Mouse (Mus musculus): ENCODE data around the gene Wfdc11. TPM values are rescaled to one million over a fixed set of nuclear protein-coding genes. Genes with fewer than 3 reads are reported as not detected.
"Not testable (repeated sequence)": the region's sequence is repeated elsewhere in the genome, so short reads cannot be mapped to it uniquely, and the experiment has no call there.

Wfdc11 gene
- not detected in 2 replicates for polyA plus RNA-seq (2015; fragmentation: Nextera tagmentation; extraction: Ambion mirVana)

GRCm38 (mm10) chr2:164673987-164674386 lies at the start of gene Wfdc11:
Gene Wfdc11 (minus strand): TSS chr2:164674087.
- Histone ChIP-seq H3K9ac (no peak within 1 kb of the TSS), H3K9me3 (no peaks in the 10 kb centered on the region), H3K4me1 (peaks cover 5% of the 10 kb centered on the region), H3K4me2 (no peak within 1 kb of the TSS), H3K4me3 (no peak within 1 kb of the TSS), H3K27me3 (no peaks in the 10 kb centered on the region), H3K27ac (no peak within 1 kb of the TSS), H3K36me3 (no peaks in the 10 kb centered on the region)
- ATAC-seq (ENCODE audit: insufficient number of reproducible peaks, low FRiP score, low TSS enrichment, low read depth): no peak
- 64% methylated on average over 7 of the region's 7 CpGs for WGBS

GRCm38 (mm10) chr2:164723276-164723675 lies 49.4 kb upstream of the Wfdc11 start:
- ATAC-seq (ENCODE audit: insufficient number of reproducible peaks, low FRiP score, low TSS enrichment, low read depth): 0 out of 2 replicates have a peak, but pooled peaks have one; percentile 30
- H3K9ac ChIP-seq: no peak overlapping the region
- WGBS: 70% methylated on average over 4 of the region's 4 CpGs
- no peak overlapping the region for H3K4me3 ChIP-seq
- no peak overlapping the region for H3K4me2 ChIP-seq
- no peaks in the 10 kb centered on the region for H3K27me3 ChIP-seq
- no peak overlapping the region for H3K27ac ChIP-seq
- no peaks in the 10 kb centered on the region for H3K4me1 ChIP-seq
- H3K36me3 ChIP-seq: no peaks in the 10 kb centered on the region
- H3K9me3 ChIP-seq: no peaks in the 10 kb centered on the region

DNA sequence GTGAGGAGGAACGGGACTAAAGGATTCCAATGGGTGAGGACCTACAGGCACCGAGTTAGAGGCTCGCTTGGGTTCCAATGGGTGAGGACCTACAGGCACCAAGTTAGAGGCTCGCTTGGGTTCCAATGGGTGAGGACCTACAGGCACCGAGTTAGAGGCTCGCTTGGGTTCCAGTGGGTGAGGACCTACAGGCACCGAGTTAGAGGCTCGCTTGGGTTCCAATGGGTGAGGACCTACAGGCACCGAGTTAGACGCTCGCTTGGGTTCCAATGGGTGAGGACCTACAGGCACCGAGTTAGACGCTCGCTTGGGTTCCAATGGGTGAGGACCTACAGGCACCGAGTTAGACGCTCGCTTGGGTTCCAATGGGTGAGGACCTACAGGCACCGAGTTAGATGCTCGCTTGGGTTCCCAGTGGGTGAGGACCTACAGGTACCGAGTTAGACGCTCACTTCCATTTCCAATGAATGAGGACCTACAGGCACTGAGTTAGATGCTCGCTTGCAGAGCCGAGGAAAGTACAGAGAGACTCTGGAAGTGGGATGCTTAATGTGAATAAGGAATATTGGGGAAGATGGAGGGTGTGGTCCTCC lies 42.4 kb upstream of the Wfdc11 start:
- not testable (repeated sequence) for H3K27me3 ChIP-seq; H3K4me1 ChIP-seq; H3K9me3 ChIP-seq; H3K4me3 ChIP-seq; H3K36me3 ChIP-seq; H3K27ac ChIP-seq; H3K4me2 ChIP-seq; H3K9ac ChIP-seq; ATAC-seq (ENCODE audit: insufficient number of reproducible peaks, low FRiP score, low TSS enrichment, low read depth)
- 90% methylated on average over 23 of the region's 23 CpGs for WGBS

DNA sequence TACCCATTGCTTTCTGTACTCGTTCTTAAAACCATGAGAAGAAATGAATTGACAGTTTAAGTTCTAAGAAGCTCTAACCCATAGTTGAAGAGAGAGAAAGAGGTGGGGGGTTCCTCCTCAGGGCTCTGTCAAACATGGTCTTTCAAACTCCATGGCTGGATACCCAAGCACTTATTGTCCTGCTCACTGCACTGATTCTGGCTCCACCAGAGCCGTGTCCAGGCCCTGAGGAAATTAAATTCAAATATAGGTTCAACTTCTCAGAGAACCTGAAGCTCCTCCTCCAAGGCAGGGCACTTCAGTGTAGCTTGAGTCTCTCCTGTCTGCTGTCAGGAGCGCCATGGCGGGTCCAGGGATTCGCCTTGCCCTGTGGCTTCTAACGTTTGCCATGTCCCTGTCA lies 41.1 kb upstream of the Wfdc11 start, which contains the start of gene Spint5:
TSS of gene Spint5 (plus strand) at position 301 of the 400 bp plus-strand sequence.
- H3K36me3 ChIP-seq: no peaks in the 10 kb centered on the region
- H3K9me3 ChIP-seq: no peaks in the 10 kb centered on the region
- H3K4me3 ChIP-seq: no peak within 1 kb of the TSS
- H3K27ac ChIP-seq: no peak within 1 kb of the TSS
- 73% methylated on average over 6 of the region's 6 CpGs for WGBS
- no peak for ATAC-seq (ENCODE audit: insufficient number of reproducible peaks, low FRiP score, low TSS enrichment, low read depth)
- 0 out of 2 replicates have a peak, but pooled peaks cover 3% of the 10 kb centered on the region for H3K27me3 ChIP-seq
- no peaks in the 10 kb centered on the region for H3K4me1 ChIP-seq
- no peak within 1 kb of the TSS for H3K4me2 ChIP-seq
- no peak within 1 kb of the TSS for H3K9ac ChIP-seq

- Histone ChIP-seq H3K4me2 (no peak overlapping the region), H3K9ac (no peak overlapping the region), H3K36me3 (no peaks in the 10 kb centered on the region), H3K4me3 (no peak overlapping the region), H3K27ac (no peak overlapping the region), H3K9me3 (no peaks in the 10 kb centered on the region), H3K27me3 (no peaks in the 10 kb centered on the region), H3K4me1 (no peaks in the 10 kb centered on the region)
- 84% methylated on average over 14 of the region's 14 CpGs for WGBS
- ATAC-seq (ENCODE audit: insufficient number of reproducible peaks, low FRiP score, low TSS enrichment, low read depth): no peak
Observed at GRCm38 (mm10) chr2:164705991-164706390, 32.1 kb upstream of the Wfdc11 start.

GRCm38 (mm10) chr2:164705328-164705727 lies 31.4 kb upstream of the Wfdc11 start:
- 89% methylated on average over 6 of the region's 6 CpGs for WGBS
- H3K27ac ChIP-seq: no peak overlapping the region
- H3K36me3 ChIP-seq: no peaks in the 10 kb centered on the region
- no peaks in the 10 kb centered on the region for H3K9me3 ChIP-seq
- ATAC-seq (ENCODE audit: insufficient number of reproducible peaks, low FRiP score, low TSS enrichment, low read depth): no peak
- H3K9ac ChIP-seq: no peak overlapping the region
- H3K4me2 ChIP-seq: no peak overlapping the region
- no peaks in the 10 kb centered on the region for H3K27me3 ChIP-seq
- no peak overlapping the region for H3K4me3 ChIP-seq
- no peaks in the 10 kb centered on the region for H3K4me1 ChIP-seq

- H3K27ac ChIP-seq: no peak overlapping the region
- H3K36me3 ChIP-seq: no peaks in the 10 kb centered on the region
- WGBS: 81% methylated on average over 5 of the region's 5 CpGs
- no peak overlapping the region for H3K4me3 ChIP-seq
- H3K4me2 ChIP-seq: no peak overlapping the region
- no peak overlapping the region for H3K9ac ChIP-seq
- no peaks in the 10 kb centered on the region for H3K9me3 ChIP-seq
- no peaks in the 10 kb centered on the region for H3K4me1 ChIP-seq
- ATAC-seq (ENCODE audit: insufficient number of reproducible peaks, low FRiP score, low TSS enrichment, low read depth): no peak
- H3K27me3 ChIP-seq: no peaks in the 10 kb centered on the region
Observed at GRCm38 (mm10) chr2:164704235-164704634, 30.3 kb upstream of the Wfdc11 start.

DNA sequence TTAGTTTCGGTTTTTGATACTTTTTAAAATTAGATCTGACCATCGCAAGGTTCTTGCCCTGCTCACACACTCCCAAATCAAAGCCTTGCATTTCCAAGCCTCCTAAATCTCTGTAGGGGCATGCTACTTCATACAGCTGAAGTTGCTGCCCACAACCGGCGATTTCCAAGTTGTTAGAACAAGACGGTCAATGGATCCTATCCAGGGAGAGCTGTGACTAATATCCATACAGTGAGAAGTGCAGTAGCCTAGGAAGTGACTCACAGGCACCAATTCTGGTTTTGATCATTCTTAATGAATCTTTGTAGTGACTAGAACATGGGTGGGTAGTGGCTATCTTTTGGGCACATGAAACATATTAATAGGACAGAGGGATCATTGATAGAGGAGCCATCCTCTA lies 27.9 kb upstream of the Wfdc11 start:
- Histone ChIP-seq H3K4me3 (no peak overlapping the region), H3K9me3 (no peaks in the 10 kb centered on the region), H3K27me3 (no peaks in the 10 kb centered on the region), H3K4me1 (no peaks in the 10 kb centered on the region), H3K4me2 (no peak overlapping the region), H3K9ac (no peak overlapping the region), H3K36me3 (no peaks in the 10 kb centered on the region), H3K27ac (no peak overlapping the region)
- 84% methylated on average over 5 of the region's 5 CpGs for WGBS
- ATAC-seq (ENCODE audit: insufficient number of reproducible peaks, low FRiP score, low TSS enrichment, low read depth): no peak

DNA sequence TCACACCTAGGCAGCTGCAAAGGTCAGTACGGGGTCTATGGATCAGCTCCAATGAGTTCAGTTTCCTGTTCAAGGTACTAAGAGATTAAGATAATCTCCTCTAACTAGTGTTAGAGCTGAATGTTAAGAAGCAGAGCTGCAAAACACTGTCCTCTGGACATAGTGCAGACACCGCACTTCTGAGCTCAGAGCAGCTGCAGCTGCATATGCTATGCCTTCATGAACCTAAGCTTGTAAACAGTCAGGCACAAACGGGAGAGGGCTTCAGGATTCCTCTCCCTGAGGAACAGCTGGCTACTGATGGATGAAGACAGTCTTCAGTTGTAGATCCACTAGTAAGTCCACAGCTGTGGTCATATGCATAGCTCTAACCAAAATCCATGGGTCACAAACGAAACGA lies 27.1 kb upstream of the Wfdc11 start:
- Histone ChIP-seq H3K9me3 (no peaks in the 10 kb centered on the region), H3K27ac (no peak overlapping the region), H3K4me2 (no peak overlapping the region), H3K4me3 (no peak overlapping the region), H3K36me3 (no peaks in the 10 kb centered on the region), H3K4me1 (no peaks in the 10 kb centered on the region), H3K9ac (no peak overlapping the region), H3K27me3 (no peaks in the 10 kb centered on the region)
- 61% methylated on average over 5 of the region's 5 CpGs for WGBS
- ATAC-seq (ENCODE audit: insufficient number of reproducible peaks, low FRiP score, low TSS enrichment, low read depth): no peak

GRCm38 (mm10) chr2:164698201-164698600 lies 24.3 kb upstream of the Wfdc11 start, which contains the start of gene Spint4:
Gene Spint4 (plus strand): TSS chr2:164698501.
- H3K9ac ChIP-seq: no peak within 1 kb of the TSS
- no peaks in the 10 kb centered on the region for H3K4me1 ChIP-seq
- no peak within 1 kb of the TSS for H3K4me2 ChIP-seq
- H3K36me3 ChIP-seq: no peaks in the 10 kb centered on the region
- H3K4me3 ChIP-seq: no peak within 1 kb of the TSS
- no peaks in the 10 kb centered on the region for H3K27me3 ChIP-seq
- no peak within 1 kb of the TSS for H3K27ac ChIP-seq
- no peaks in the 10 kb centered on the region for H3K9me3 ChIP-seq
- ATAC-seq (ENCODE audit: insufficient number of reproducible peaks, low FRiP score, low TSS enrichment, low read depth): no peak
- WGBS: 78% methylated on average over 4 of the region's 4 CpGs

GRCm38 (mm10) chr2:164684807-164685206 lies 10.9 kb upstream of the Wfdc11 start, which contains the start of gene Wfdc13:
Gene Wfdc13 (plus strand): TSS chr2:164685107.
- Histone ChIP-seq H3K9ac (no peak within 1 kb of the TSS), H3K36me3 (no peaks in the 10 kb centered on the region), H3K27me3 (no peaks in the 10 kb centered on the region), H3K9me3 (no peaks in the 10 kb centered on the region), H3K4me1 (no peaks in the 10 kb centered on the region), H3K4me3 (no peak within 1 kb of the TSS), H3K4me2 (no peak within 1 kb of the TSS), H3K27ac (no peak within 1 kb of the TSS)
- WGBS: 58% methylated on average over 3 of the region's 3 CpGs
- no peak for ATAC-seq (ENCODE audit: insufficient number of reproducible peaks, low FRiP score, low TSS enrichment, low read depth)

- H3K4me1 ChIP-seq: peaks cover 9% of the 10 kb centered on the region
- H3K27ac ChIP-seq: no peak overlapping the region
- H3K9ac ChIP-seq: no peak overlapping the region
- H3K27me3 ChIP-seq: no peaks in the 10 kb centered on the region
- no peak overlapping the region for H3K4me3 ChIP-seq
- no peaks in the 10 kb centered on the region for H3K9me3 ChIP-seq
- H3K36me3 ChIP-seq: no peaks in the 10 kb centered on the region
- H3K4me2 ChIP-seq: no peak overlapping the region
- 32% methylated on average over 3 of the region's 3 CpGs for WGBS
- no peak for ATAC-seq (ENCODE audit: insufficient number of reproducible peaks, low FRiP score, low TSS enrichment, low read depth)
Observed at GRCm38 (mm10) chr2:164679906-164680305, 6.0 kb upstream of the Wfdc11 start.

Measured in limb, embryonic 15.5 days (tissue).